Mouse (Mus musculus) CD4-positive helper T cell, adult 2 months (primary cell): ENCODE measurements at regions not wholly inside any gene's neighbourhood (a gene's known extent, or its start where the extent isn't known, plus 50 kb on each side); places are given as distances from the start of the nearest gene placed in this dataset.

Experiments
- DNase-seq: peaks from one replicate; pipeline ENCODE4 v3.0.0-alpha.2; 2012; ENCODE audit warnings: low read depth, missing footprints, low spot score

DNA sequence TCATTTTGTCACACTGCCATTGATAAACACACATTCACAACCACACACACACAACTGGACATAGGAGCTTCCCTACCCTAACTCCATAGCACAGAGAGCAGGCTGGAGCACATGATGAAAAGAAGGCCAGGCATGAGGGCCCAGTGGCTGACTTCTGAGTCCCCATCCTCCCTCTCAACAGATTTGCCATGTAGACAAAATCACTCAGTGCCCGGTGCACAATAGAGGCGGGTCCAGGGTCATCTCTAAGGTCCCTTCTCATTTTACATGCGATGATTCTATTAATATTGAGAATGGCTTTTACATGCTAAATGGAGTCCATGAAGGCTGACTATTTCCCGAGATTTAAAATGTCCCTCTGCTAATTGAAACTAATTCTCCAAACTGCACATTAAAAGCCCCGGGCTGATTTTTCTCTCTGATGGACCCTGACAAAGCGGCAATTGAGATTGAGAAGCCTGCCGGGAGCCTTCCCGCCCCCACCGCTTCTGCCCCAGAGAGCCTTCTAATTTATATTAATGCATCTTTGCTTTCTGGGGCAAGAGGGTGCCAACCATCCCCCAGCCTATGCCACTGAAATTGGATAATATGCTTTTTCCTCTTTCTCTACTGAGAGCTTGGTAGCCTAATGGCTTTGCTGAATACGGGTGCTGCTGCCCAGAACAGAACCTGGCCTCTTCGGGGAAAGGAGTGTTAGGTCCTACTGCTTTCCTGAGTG, 252.7 kb upstream of the Dio3 start:
- DNase-seq: no peak

DNA sequence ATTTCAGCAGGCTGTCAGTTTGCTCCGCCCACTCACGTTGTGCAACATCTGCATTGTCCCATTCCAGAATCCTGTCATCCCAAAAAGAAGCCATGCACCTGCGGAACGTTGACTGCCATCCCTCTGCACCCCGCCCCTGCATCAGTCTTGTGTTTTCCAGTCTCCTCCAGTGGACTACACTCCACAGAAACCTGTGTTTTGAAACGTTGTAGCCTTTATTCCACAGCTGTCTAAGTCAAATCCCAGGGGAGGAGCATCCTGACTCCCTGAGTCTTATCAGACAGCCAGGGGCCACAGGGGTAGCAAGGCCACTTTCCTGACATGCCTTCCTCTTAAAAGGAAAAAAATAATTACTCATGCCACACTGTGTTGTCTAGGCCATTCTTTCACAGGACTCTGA, 251.5 kb upstream of the Dio3 start:
- no peak for DNase-seq

DNA sequence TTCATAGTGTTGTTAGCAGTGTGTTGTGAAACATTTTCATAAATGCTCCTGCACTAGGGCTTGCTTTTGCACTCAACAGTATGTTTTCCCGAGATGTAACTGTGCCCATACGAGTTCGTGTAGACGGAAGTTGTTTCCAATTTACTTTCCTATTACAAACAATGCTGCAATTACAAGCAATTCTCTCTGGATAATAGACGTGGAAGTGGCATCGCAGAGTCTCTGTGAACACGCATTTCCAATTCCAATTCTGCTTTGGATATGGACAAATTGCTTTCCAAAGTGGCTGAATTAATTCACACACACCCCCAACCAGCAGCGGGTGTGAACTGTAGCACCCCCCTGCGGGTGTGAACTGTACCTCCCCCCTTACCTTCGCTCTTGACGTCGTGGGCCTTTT, 250.9 kb upstream of the Dio3 start:
- DNase-seq: no peak

DNA sequence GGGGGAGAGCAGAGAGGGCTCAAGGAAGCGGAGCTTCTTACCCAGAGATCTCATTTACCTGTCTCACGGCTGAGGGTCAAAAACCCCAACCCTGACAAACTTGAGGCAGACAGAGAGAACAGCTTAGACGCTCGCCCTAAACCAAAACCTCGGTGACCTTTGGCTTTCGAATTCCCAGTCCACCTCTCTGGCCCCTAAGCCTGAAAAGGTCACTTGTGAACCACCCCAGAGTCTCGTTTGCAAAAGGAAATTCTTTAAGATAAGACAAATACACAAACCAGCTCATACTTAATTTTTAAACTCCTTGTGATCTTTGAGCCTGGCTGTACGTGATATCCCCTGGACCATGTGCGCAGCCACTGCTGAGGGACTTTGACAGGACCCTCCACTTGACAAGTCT, 250.2 kb upstream of the Dio3 start:
- no peak for DNase-seq

DNA sequence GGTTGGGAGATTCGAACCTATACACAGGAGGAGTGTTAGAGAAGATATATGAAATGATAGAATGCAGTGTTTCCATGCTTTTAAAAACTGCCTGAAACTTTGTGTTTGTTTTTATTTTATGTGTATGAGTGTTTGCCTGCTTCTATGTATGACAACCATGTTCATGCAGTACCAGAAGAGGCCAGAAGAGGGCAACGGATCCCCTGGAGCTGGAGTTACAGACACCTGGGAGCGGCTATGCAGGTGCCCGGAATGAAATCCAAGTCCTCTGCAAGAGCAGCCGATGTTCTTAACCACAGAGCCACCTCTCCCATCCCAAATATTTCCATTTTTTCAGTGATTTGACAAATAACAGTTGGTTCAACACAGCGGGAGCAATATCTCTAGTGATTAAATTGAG, 247.5 kb upstream of the Dio3 start:
- no peak for DNase-seq

DNA sequence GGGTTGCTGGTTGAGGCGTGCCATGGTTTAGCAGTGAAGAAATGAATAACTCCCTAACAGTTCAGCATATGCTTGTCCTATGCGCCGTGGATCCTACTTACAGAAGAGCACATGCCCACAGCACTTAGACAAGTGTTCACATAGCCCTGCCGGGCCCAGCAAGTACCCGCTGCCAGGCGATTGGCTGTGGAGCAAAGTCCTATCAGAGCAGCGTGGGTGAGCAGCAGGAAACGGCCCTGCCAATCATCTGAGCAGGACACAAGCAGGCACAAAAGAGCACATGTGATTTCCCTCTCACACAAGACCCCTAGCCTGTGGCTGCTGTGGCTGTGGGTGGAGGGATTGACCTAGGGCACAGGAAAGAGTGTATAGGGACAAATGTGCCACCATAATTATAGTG, 243.7 kb upstream of the Dio3 start:
- DNase-seq: no peak

DNA sequence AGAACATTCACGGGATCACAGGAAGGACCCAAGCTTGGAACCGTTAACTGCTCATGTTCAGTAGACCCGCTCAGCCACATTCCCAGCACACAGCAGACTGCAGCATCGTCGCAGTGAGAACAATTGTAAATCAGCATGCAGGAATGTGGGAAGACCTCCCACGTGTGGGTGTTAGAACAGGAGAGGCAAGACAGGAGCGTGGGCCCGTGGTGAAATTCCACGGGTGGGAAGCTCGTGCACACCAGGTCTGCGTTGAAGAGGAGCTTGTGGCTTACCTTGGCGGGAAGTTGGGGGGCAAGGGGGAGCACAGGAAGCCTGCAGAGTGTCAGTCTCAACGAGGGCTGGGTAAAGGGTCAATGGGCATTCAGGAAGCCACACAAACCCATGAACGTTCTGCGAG, 238.2 kb upstream of the Dio3 start:
- DNase-seq: no peak

DNA sequence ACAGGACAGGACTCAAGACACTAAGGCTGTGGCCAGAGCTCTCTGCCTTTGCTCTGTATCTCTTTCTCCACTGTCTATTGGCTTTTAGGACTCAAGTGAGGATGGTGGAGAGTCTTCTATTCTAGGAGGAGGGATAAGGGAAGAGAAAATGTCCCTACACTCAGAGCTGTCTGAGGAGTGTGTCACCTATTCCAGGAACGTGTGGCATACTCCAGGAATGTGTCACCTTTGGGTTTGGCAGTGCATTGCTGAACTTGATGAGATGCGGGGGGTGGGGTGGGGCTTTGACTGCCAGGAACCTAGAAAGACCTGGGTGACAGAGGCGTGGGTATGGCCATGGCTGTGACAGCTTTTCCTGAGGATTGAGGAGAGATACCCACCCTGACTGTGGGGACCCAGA, 237.1 kb upstream of the Dio3 start:
- DNase-seq: no peak

DNA sequence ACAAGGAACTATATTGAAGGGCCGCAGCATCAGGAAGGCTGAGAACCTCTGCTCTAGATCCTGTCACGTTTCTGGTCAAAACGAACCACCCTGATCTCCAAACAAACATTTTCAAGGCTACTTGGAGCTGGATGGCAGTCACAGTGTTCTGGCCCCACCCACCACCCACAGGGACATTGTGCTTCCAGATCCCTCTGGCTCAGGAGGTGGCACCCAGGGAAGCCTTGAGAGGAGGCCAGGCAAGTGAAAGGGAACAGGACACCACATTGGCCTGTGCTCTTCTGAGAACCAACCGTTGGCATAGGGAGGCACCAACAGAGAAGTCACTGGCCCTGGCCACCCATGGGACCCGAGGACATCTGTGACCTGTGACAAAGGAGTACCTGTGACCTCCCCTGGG, 234.6 kb upstream of the Dio3 start:
- no peak for DNase-seq

DNA sequence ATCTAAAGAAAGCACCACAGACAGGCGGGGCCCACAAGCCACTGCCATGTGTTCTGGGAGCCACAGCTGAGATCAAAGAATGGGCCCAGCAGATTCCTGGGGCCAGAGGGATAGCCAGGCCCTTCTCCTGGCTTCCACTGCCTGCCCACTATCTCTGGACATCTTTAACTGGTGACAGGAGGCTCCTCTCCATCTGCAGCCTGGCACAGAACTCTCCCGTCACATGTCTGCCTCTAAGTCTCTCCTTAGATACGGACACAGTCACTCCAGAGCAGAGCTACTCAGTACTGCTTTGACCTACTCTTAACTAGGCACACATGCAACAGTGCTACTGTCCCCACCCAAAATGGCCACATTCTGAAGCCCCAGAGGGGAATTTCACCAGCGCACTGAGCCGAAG, 234.1 kb upstream of the Dio3 start:
- DNase-seq: no peak

DNA sequence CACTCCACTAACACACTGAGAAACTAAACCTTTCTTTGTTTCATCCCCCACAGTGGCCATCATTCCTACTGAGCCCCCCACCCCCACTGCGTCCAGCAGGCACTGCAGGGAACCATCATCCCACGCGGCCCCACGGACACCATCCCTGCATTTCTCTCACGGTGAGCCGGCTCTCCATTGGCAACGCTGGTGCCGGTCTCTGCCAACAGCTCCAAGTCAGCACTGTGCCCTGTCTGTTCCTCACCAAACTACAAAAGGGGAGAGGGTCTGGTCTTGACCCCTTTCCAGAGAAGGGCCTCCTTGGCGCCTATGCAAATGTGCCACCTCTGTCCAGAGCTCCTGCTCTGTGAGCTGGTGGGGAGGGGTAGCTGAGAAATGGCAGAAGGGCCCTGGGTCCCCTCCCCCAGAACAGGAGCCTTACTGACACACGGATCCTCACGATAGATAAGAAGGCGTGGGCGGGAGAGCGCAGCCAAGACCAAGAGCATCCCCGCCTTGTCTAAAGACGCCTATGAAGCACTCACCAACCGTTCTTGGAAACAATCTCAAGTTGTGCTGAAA, 233.0 kb upstream of the Dio3 start:
- DNase-seq: no peak

DNA sequence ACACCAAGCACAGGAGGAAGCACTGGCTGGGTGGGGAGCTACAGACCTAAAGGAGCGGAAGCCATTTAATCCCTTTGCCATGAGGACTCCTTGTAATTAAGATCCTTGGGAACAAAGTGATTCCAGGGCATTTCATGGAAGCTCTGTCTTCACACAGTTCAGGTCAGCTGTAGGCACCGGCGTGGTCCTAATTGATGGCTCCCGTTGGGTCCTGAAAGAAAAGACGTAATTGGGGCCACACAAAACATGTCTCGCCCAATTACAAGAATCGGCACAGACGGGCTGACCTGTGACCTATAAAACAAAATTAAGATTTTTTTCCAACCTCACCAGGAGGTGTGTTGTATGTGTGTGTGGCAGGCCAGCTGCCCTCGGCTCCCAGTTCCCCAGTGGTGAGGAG, 232.3 kb upstream of the Dio3 start:
- no peak for DNase-seq

DNA sequence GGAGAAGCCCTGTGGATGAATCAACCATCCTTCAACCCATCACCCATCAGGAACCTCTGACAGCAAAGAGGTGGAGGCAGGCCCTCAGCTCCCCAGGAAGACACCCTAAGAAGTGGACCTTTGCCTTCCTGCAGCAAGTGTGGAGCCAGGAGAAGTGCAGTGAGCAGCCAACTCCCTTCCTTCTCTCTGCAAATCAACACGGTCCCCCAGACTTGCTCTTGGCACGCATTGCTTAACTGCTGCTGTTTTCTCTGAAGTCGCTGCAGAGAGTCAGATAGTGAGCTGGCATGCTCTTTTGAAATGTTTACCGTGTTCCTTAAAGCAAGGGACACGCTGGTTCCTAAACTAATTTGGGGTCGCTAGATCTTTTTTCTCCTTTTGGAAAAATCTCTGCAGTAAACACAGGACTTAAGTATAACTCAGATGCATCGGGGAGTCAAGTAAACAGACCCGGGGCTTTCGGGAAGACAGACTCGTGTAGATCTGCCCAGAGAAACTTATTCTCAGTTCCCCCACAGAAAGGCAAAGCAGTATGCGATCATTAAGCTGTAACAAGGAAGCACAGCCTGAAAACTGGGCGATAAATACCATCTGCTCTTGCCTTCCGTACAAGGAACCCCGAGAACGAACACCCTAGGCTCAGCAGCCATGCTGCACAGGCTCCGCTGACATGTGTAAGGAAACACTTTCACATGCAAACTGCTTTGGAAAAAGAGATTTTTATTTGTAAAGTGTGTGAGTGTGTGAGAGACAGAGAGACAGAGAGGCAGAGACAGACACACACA, 231.2 kb upstream of the Dio3 start:
- no peak for DNase-seq

DNA sequence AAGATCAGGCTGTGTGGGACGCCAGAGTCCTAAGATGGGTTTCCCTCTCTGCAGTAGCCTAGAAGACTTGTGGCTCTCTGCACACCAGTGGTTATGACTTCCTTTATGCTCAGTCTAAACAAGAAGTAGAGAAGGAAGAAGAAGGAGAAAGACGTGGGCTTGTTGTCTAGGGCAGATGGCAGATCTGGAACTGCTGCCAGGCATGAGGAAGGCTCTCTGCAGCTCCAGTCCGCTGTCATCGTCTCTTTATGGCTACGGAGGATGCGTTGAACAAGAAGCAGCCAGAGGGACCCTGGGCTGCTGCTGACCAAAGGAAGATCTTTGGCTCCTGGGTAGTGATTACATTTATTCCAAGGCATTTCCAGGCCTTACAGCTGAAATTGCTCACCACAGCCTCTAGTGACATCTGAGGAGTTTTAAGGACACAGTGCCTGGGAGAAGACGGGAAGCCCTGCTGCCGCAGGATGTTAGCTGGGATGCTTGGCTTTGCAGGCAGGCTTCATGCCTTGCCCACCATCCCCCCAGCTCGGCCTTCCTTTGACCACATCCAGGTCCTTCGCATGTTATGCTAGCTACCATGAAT, 229.6 kb upstream of the Dio3 start:
- DNase-seq: no peak

DNA sequence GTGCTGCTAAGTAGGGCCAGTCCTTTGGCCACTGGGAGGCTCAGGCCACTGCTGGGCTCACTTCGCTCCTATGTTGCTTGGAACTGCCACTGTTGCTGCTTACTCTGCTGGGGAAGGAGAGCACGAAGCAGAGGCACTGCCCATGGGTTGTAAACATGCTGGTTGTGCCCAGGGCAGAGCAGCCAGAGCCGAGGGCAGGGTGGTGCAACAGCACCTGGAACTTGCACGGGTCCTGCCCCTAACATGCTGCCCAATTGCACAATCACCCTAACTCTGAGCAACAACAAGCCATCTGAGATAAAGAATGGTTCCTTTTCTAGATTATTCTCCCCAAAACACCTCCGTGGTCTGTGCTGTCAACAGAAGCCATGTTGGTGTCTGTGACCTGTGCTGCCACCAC, 219.5 kb upstream of the Dio3 start:
- DNase-seq: no peak

DNA sequence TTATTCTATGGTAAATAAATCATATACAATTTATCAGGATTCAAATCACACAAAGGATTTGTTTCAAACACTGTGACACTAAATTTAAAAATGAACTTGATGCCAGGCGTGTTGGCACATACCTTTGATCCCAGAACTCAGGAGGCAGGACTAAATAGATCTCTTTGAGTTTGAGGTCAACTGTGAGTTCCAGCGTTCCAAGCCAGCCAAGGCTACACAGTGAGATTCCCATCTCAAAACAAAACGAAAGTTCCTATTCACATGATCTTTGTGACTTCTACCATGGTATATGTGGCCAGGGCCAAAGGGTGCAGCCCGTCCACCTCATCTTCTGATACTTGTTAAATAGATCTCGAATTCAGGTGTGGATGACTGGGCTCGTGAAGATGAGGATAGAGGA, 216.9 kb upstream of the Dio3 start:
- no peak for DNase-seq

DNA sequence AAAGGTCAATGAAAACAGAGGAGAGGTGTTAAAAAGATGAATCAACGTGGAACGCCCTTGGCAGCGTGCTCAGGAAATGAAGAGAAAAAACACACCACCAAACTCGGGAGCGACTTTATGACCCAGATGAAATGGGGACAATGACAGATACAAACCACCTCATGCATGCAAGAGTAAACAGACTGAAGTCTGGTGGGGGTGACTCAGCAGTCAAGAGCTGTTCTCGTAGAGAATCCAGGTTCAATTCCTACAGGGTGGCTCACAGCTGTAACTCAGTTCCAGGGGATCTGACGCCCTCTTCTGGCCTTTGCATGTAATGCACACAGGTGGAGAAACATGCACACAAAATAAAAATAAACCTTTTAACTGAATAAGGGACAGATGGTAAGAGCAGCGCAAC, 215.9 kb upstream of the Dio3 start:
- no peak for DNase-seq

DNA sequence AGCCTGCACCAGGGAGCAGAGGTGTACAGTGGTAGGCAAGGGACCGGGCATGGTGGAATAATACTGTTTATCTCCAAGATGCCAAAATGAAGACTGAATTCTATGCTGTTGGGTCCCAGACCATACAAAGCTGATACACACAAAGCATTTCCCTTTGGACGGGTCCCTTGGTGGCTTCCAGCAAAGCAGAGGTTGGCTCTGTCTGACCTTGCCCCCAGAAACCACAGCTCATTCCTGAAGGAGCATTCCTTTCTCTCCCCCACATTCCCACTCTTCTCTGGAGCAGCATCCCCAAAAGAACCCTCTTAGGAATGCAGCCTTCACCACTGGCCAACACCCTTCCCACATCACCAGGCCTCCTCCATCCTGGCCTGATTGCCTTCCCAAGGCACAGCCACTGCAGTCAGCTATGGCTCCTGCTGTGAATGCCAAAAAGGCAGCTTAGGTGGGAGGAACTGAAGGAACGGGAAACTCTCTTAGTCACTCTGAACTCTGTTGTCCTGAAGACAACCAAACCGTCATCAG, 212.4 kb upstream of the Dio3 start:
- no peak for DNase-seq

DNA sequence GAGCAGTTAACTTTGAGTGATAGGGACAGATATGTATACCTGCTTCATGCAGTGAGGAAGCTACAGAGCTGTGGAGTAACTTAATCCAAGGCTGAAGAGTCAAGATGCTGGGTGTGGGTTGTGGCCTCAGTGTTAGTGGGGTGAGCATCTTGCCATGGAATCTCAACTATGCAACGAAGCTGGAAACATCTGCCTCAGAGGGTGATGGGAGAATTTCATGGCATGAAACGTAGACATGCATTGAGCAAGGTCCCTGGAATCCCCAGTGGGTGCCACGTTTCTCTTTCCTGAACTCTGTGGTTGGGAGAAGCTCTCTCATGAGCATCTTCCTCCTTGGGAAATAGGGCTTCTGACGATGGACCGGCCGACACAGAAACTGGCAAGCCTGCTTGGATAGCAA, 208.4 kb upstream of the Dio3 start:
- no peak for DNase-seq

DNA sequence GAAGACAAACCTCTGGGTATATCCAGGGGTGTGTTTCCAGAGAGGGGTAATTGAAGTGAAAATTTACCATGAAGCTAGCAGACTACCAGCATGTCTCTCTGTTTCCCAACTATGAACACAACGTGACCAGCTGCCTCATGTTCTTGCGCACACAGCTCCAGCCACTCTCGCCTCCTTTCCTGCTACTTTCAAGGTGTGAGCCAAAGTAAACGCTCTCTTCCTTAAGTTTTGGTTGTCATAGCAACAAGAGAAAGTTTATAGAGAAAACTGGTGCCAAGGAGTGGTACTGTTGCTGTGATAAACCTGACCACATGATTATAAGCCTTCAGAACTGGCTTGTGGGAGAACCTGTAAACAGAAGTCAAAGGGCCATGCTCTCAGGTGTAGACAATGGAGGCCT, 207.0 kb upstream of the Dio3 start:
- no peak for DNase-seq

DNA sequence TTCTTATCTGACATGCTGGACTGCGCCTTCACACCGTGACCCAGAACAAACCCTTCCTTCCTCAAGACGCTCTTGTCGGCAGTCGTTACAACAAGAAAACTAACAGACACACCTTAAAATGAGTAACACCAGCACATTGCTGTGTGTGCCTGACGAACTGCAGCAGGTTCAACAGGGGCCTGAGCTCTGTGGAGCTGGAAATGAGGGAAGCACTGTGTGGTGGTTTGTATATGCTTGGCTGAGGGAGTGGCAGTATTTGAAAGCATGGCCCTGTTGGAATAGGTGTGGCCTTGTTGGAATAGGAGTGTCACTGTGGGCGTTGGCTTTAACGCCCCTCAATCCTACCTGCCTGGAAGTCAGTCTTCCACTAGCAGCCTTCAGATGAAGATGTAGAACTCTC, 203.9 kb upstream of the Dio3 start:
- DNase-seq: no peak

DNA sequence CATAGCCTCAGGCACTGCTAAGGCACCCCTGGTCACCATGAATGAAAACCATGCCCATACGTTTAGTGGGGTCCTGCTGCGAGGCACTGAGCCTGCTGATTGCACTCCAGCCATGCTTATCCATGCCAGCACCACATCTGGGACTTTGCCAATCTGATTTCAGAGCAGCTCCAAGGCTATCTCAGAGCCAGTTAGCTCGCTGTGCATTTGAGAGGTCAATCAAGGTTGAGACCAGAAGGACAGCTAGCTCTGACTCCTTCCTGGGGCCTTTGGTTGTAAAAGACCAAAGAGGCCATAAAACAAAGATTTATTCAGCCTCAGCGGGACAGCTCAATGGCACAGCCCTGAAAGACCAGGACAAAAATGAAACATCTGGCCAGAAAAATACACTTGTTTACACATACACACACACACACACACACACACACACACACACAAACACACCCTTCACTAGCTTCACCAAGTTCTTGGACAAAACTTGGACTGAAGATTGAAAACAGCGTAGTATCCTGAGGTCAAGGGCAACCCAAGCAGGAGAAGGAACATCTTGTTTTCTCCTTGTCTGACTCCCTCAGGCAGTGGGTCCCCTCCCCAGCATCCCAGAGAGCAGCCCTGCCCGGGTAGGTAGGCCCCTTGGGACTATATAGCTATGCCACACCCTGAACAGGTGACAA, 201.5 kb upstream of the Dio3 start:
- DNase-seq: no peak
